Mouse (Mus musculus): ENCODE measurements around the gene Nppa.
"Not testable (repeated sequence)": the region's sequence is repeated elsewhere in the genome, so short reads cannot be mapped to it uniquely, and the experiment has no call there.

Gene Nppa

DNA sequence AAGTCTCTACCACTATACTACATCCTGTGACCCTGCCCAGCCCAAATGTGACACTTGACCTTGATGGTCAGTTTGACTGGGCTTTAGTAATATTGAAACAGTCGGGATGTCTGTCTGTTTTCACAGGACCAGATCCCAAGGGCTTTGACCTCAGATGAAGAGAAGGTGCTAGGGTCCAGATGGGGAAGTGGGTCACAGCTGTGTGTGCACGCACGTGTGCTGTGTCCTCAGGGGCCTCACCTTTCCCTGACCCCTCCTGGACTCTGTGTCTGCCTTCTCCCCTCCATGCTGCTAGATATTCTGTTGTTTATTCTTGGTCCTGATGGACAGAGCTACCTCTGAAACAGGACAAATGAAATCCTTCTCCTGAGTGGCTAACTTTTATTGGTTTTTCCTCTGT lies 10.8 kb downstream of the Nppa start:
- DNase-seq (ENCODE audit: low read depth), result no peak

DNA sequence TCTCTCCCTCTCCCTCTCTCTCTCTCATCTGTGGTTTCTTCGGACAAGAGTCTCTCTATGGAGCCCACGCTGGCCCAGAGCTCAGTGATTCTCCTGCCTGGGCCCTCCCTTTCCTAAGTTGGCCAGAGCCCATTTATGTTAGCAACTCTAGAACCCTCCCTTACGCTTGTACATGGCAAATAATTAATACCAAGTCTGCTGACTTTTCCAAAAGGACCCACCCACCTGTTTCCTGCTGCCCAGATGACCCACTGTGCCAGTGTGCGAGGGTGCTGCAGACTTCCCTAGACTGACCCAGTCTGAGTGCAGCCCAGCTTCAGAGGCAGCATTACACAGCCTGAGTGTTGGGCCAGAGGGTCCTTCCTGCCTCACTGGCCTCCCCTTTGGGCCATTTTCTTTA lies 11.7 kb downstream of the Nppa start:
- DNase-seq (ENCODE audit: low read depth), result no peak

DNA sequence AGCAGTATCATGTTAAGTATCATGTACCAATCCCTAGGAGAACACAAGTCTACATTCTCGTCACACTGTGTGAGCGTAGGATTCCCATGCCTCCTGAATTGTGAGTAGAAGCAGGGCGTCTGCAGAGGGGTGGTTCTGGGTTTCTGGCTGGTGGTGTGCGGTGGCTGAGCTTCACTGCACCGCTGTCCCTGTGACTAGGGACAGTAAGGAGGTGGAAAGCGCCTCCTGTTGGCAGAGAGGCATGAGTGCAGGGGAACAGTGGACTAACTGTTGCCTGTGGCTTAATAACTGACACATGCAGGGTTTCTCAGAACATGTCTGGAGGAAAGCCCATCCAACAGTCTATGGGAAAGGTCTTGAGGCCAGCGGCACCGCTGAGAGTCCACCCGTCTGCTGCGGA lies 14.9 kb downstream of the Nppa start:
- DNase-seq (ENCODE audit: low read depth), result peak; percentile 57

DNA sequence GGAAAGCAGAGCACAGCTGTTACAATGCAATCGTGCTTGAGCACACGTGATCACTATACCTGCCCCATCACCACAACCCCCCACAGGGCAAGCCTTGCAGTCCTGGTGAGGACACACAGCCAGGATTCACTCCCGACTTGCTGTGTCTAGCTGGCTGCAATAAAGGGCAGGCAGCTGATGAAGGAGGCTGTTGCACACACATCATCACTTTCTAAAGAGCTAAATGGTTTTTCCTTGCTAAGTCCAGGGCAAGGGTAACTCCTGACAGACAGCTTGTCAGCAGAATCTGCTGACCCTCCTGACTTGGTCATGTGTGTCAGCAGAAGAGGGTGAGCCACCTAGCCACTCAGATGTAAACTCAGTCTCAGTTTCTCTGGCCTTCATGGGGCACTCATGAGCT lies 16.5 kb downstream of the Nppa start:
- no peak for DNase-seq (ENCODE audit: low read depth)

DNA sequence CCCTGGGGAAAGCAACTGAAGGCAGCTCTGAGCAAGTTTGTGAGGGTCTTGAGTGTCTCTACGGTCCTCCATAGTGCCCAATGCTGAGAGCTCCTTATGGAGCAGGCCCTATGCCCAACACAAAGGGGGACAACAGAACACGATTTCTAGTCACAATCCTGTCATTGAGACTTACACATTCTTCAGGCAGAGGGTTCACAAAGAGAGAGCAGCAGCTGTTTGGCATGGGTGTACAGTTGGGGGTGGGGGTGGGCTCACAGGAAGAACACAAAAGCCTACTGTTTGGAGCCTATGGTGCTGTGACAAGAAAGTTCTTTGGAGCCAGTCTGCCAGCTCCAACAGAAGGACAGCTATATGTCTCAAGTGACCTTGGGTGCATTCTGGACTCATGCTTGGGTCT lies 17.9 kb downstream of the Nppa start:
- no peak for DNase-seq (ENCODE audit: low read depth)

DNA sequence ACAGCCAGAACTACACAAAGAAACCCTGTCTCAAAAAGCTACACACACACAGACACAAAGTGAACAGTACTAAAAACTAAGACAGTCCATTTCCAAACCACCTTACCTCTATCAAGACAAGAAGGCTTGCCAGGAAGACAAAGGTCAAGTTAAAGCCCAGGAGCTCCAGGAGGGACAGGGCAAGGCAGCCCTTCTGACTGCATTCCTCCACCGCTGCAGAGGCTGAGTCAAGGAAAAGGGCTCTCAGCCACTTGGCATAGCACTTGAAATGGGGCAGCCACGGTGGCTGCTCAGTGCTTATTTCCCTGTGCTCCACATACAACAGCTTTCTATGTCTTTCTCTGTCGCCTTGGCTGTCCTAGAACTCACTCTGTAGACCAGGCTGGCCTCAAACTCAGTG lies 23.5 kb downstream of the Nppa start:
- DNase-seq (ENCODE audit: low read depth), result no peak

DNA sequence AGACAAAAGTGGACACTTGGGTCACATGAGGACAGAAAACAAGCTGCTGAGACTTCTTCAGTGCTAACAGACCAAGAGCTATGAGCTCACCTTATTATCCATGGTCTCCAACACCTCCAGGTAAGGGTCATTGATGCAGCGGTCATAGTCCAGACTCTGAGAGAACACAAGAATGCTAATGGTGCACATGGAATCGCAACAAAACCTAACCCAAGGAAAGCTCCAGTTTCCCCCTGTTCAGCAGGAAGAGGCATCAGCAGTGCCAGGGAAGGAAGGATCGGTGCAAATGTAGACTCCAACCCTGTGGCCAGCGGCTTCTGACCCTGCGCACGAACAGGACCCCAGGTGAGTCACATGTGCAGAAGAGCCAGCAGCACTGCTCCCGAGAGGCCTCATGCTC lies 28.8 kb downstream of the Nppa start:
- DNase-seq (ENCODE audit: low read depth), result no peak

DNA sequence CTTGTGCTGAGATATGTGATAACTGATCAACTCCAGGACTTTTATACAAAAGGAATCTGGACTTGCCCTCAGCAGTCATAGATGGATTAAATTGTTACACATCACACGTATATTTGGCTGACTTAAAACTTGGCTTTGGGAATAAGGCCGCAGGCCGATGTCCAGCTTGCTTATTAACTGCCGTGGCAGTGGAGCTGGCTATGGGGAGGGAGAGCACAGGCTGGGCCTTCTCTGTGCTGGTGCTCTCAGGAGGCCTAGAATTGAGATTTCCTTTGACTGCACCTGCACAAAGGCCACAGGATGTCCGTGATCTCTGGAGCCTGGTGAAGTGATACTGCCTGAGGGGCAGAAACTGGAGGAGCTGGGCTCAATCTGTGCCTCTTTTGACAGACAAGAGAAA lies 30.0 kb downstream of the Nppa start:
- DNase-seq (ENCODE audit: low read depth), result no peak

DNA sequence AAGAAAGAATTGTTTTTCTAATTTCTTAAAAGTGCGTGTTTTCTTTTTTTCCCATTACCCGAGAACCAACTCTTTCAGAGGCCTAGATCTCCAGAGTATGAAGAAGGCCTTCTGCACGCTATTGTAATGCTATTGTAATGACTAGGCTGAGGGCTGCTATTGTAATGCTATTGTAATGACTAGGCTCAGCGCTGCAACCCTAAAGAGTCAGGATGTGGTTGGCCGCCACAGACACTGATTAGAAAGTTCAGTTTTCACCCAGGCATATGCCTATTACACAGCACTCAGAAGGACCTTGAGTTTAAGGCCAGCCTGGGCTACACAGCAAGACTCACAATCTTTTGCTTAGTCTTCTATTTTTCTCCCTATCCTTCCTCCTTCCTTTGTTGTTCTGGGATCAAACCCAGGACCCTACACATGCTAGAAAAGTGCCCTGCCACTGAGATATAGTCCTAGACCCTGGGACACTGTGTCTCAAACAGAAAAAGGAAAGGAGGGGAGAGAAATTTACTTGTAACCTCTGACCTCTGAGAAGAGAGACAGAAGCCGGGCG lies 33.4 kb downstream of the Nppa start:
- no peak for DNase-seq (ENCODE audit: low read depth)

DNA sequence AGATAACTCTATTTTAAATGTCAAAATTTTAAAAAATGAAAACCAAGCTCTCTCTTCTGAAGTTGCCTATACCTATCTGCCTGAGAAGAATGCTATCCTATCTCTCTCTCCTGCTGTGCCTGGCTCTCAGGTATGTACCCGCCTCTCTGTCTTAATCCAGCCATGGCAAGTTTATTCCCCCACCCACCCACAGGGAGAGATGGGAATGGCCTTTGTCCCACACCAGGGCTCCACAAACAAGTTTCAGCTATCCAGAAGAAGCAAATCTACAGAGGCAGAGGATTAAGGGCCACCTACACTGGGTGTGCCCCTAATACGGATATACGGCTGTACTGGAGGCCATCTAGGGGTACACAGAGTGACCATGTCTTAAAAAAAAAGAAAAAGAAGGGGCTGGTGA lies 34.9 kb downstream of the Nppa start:
- DNase-seq (ENCODE audit: low read depth), result no peak

DNA sequence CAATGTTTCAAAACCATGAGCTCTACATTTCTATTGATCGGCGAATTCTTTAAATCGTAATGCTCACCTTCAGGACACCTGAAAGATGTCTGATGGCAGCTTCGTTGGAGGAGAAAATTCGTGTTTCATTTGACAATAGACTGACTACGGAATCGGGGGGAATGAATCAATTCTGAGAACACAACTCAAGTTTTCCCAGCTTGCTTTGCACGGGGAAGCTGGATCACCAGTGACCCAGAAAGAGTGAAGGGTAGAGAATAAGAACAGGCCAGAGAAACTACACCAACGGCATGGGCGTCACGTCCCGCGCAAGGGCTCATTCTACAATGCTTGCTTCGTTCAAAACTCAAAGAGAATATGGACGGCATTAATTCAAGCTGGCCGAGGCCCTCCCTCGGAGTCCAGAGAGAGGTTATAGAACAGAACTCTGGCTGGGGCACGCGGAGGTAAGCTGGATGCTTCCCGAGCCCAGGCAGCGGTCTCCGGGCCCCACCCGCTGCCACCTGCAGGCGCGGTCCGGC lies 37.6 kb downstream of the Nppa start:
- DNase-seq (ENCODE audit: low read depth), result no peak

DNA sequence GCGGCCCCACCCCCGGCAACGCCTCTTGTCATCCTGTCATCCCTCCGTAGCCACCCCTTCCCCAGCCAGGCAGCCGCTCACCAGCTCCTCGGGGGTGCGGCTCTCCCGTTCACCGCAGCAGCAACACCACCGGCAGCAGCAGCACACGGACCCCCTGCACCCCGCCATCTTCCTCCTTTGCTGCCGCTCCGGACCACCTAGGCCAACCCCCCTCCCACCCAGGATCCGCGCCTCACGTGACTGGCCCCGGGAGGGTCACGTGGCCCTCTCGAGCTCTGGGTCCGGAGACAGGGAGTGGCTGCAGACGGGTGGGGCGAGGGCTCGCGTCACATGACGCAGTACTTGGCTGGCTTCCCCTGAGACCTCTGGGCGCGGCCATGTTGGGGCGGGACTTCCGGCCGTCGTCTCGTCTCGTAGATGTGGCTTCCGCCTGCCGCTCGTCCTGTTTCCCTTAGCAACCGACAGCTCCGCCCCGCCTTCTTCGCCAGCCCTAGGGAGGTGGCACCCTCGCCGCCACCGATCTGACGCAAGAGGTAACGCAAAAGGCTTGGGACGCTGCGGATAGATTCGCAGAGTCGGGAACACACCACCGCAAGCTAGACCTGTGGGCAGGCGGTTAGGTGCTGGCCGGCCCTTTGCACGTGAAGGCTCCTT lies 38.2 kb downstream of the Nppa start, which contains the start of the genes Clcn6 and Mthfr:
TSS of gene Clcn6 (minus strand) at position 222 of the 654 bp plus-strand sequence.
TSS of gene Mthfr (plus strand) at position 478 of the 654 bp plus-strand sequence.
- DNase-seq (ENCODE audit: low read depth), result peak; percentile 99

DNA sequence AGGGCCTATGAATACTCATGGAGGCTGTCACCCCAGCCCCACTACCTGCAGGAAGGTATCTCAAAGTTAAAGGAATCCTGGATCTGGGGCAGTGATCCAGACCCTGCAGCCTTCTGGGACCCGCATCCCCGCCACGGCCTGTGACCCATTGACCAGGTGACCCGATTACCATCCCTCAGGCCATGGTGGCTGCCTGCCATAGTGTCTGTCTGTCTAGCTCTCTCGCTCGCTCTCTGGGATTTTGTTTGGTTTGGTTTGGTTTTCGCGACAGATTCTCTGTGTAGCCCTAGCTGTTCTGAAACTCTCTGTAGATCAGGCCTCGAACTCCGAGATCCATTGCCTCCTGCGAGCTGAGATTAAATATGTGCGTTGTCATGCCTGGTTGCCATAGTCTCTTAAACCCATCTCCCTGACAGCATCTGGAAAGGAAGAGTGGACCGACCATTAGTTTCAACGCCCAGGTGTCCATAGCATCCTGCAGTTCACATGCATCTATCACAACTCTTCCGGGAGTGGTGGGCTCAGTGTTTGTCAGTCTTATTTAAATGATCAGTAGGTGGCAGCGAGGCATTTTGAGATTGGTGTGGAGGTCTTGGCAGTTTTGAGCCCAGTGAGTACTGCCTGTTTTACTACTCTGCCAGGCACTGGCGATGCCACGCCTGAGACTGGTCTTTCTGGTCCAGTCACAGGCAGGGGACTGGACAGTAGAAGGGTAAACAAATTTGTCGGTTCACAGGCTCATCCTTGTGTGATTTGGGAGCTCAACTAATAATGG lies 38.9 kb downstream of the Nppa start:
- peak; percentile 23 for DNase-seq (ENCODE audit: low read depth)

DNA sequence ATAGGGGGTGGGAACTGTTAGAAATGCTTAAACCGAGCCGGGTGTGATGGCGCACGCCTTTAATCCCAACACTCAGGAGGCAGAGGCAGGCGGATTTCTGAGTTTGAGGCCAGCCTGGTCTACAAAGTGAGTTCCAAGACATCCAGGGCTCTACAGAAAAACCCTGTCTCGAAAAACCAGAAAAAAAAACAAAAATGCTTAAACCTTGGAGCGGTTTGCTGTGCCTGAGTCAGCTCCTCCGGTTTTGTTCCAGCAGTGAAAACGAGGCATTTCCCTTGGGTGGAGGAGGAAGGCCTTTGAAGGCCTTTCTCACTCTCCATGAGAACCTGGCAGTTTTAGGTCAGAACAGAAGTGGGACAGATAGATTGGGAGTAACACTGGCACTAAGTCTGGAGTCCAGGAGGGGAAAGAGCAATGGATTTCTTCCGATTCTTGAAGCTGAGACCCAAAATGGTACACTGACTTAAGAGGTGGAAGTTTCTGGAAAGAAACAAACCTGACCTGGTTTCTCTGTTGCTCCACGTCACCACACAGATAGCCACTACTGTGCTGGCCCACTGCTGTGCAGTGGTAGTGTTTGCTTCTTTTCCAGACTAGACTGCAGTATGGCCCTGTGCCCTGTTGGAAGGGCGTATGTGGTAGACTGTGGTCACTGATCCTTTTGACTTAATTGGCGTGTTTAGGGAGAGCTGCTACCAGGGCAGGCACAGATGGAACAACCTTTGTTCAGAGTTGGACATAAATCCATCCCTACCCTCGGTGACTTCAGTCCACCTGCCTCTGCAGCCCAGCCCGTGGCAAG lies 39.7 kb downstream of the Nppa start:
- peak; percentile 67 for DNase-seq (ENCODE audit: low read depth)

DNA sequence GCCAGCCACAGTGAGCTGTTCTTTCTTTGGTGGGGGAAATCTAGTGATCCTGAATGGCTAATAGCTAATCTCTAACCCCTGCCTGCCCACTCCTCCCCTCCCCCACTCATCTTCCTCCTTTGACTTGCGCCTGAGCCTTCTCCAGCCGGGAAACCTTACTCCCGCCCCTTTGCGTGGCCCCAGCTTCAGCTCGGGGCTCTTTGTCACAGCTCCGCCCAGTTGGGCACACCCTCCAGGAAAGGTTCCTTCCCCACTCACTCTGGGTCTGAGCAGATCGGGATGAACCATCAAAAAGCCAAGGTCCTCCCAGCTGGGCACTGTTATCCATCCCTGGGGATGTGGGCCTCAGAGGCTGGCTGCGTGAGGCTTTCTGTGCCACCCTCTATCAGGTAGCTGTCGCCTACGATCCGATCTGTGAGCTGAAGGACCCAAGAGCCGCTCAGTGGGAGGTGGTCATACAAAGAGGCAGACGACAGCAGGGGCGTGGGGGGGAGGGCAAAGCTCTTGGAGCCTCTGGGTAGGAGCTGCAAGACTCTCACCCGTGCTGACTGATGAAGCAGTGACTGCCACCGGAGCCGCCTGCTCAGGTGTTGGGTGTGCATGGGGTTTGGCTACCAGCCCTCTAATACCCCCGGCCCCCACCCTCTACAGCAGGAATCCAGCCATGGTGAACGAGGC lies 40.5 kb downstream of the Nppa start:
- DNase-seq (ENCODE audit: low read depth), result peak; percentile 87

DNA sequence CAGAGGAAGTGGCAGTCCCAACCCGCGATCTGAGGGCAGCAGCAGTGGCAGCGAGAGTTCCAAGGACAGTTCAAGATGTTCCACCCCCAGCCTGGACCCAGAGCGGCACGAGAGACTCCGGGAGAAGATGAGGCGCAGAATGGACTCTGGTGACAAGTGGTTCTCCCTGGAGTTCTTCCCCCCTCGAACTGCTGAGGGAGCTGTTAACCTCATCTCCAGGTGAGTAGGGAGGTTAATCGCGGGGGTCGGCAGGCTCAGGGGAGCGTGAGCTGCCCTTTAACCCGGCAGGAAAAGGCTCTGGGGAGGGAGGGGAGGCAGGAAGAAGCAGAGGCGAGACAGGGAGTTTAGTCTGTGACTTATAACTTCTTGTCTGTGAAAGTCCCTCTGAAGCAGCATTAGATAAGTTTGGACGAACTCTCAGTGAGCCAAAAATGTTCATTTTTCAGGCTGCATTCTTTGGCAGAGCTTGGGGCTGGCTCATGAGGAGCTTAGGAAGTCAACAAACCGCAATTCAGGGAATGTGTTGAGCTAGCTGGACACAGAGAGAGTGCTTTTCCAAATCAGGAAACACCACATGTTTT lies 41.2 kb downstream of the Nppa start:
- peak; percentile 78 for DNase-seq (ENCODE audit: low read depth)

DNA sequence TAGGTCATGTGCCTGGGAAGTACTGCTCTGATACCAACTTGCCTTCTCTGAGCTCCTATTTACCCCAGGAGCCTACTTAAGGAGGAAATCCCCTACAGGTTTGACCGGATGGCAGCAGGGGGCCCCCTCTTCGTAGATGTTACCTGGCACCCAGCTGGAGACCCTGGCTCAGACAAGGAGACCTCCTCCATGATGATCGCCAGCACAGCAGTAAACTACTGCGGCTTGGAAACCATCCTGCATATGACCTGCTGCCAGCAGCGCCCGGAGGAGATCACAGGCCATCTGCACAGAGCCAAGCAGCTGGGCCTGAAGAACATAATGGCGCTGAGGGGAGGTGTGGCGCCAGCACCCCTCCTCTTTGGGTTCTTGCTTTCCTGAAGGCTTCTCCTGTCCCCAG lies 42.8 kb downstream of the Nppa start:
- DNase-seq (ENCODE audit: low read depth), result not testable (repeated sequence)

DNA sequence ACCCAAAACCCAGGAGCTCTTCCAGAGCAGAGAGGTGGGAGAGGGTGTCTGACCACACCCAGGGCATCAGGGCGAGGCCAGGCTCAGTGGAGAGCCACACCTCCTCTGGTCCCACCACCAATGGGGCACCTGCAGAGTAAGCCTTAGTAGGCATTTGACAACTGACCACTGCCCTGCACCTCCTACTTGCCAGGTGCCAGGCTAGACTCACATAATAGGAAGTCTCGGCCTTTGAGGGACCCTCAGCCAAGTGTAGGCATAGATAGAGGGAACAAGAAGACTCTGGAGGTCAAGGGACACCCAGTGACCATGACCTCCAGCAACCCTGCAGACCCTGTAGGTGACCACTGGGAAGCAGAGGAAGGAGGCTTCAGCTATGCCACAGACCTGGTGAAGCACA lies 43.6 kb downstream of the Nppa start:
- no peak for DNase-seq (ENCODE audit: low read depth)

DNA sequence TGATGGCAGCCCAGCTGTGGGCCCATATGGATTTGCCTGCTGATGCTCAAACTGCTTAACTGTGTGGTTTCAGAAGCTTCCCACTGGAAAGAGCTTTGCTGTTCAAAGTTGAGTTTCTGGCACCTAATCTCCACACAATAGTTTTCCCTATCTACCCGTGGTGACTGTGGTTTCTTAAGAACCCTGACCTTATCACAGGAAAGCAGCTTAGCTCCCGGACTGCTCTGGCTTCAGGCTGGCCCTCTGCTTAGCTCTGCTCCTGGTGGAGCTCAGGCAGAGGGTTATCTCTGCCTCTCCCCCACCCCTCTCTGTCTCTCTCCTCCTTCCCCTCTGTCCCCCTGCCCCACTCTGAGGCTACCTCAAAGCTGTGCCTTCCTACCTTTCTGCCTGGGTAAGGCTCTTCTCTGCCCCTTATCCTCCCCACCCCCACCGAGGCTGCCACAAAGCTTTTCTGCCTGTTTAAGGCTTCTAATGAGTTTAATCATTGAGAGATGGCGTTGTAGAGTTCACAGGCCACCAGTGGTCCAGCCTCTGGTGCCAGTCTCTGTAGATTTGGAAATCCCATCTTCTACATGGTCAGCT lies 46.0 kb downstream of the Nppa start:
- DNase-seq (ENCODE audit: low read depth), result no peak

DNA sequence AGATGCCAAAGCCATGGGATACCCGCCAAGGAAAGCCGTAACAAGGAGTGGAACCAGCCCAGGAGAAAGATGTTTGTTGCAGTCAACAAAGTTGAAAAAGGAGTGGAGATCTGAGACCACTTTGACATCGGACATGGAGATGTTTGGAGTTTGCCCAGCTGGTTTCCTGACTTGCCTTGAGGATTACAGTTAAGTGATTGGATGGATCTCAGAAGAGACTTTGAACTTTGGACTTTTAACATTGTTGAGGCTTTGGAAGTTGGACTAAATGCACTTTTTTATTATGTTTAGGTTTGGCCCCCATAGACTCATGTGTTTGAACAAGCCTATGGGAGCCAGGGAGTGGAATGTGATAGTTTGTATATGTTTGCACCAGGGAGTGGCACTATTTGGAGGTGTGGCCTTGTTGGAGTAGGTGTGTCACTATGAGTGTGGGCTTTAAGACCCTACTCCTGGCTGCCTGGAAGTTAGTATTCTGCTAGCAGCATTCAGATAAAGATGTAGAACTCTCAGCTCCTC lies 49.9 kb downstream of the Nppa start:
- not testable (repeated sequence) for DNase-seq (ENCODE audit: low read depth)

Measured in NIH3T3 (cell line).